In genomic region chr4:58934746-58935476, GRCm38 (mm10) we compare ENCODE assay signal across 1 mouse cellular context.
TF ChIP-seq lines count a peak whose summit lies in the region.

No protein-coding gene starts in this region.

TF ChIP-seq in MEL, 35 proteins besides CTCF, POLR2A, EP300 and RAD21:
- 0 out of 2 replicates have a peak, but pooled peaks have one; percentile 15 for TF ChIP-seq MXI1 (IDR thresholded peaks at IDR 0.05; ENCODE audit: low read depth, low read length)
- TF ChIP-seq USF1 (IDR thresholded peaks at IDR 0.05; ENCODE audit: low read depth, low read length), result 0 out of 2 replicates have a peak, but pooled peaks have one; percentile 26
- TF ChIP-seq TAL1 (IDR thresholded peaks at IDR 0.05; ENCODE audit: low read length), result no peak
- TF ChIP-seq GATA1 (IDR thresholded peaks at IDR 0.05; ENCODE audit: low read depth, low read length), result peak; percentile 26; the same call in 1 of the 2 replicates
- TF ChIP-seq ZNF384 (IDR thresholded peaks at IDR 0.05; ENCODE audit: low read depth, low read length), result no peak
- peak; percentile 24 for TF ChIP-seq SMC3 (IDR thresholded peaks at IDR 0.05; ENCODE audit: low read depth, low read length)
- TF ChIP-seq HCFC1 (IDR thresholded peaks at IDR 0.05; ENCODE audit: low read depth, low read length), result no peak
- no peak for TF ChIP-seq CHD2 (IDR thresholded peaks at IDR 0.05; ENCODE audit: low read length)
- no peak for TF ChIP-seq E2F4 (IDR thresholded peaks at IDR 0.05; ENCODE audit: borderline replicate concordance, low read depth, low read length)
